Mouse (Mus musculus) heart, adult 9 months (tissue): ENCODE measurements around the gene B4galt3.
A peak's percentile ranks its signal among the peaks of the same experiment; 100 is the strongest.

ENCODE experiments used
- DNase-seq, 2 experiments: peaks; one replicate each; pipeline ENCODE4 v3.0.0; 2022; ENCODE audit warnings: low spot score in 2 of 2

Gene B4galt3

DNA sequence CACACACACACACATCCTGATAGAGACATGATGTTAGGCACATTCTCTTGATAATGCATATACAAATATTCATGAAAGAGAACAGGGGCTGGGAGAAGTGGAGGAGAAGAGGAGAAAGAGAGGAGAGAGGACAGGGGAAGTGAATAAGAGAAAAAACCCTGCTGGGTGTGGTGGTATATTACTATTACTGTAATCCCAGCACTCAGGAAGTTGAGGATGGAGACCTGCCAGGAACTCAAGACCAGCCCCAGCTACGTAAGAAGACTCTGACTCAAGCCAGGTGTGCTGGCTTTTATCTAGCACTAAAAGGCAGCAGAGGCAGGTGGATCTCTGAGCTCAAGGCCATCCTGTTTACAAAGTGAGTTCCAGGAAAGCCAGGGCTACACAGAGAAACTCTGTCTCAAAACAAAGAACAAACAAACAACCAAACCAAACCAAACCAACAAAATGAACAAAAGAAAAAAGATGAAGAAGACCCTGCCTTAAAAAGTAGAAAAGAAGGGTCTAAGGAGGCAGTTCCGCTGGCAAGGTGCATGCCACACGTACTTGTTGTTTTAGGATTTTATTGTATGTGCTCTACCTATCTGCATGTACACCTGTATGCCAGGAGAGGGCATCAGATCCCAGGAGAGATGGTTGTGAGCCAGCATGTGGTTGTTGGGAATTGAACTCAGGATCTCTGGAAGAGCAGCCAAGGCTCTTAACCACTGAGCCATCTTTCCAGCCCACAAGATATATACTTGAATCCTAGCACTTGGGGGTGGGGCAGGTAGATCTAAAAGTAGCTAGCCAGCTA is 6.3 kb upstream of the B4galt3 start:
- no peak for DNase-seq

DNA sequence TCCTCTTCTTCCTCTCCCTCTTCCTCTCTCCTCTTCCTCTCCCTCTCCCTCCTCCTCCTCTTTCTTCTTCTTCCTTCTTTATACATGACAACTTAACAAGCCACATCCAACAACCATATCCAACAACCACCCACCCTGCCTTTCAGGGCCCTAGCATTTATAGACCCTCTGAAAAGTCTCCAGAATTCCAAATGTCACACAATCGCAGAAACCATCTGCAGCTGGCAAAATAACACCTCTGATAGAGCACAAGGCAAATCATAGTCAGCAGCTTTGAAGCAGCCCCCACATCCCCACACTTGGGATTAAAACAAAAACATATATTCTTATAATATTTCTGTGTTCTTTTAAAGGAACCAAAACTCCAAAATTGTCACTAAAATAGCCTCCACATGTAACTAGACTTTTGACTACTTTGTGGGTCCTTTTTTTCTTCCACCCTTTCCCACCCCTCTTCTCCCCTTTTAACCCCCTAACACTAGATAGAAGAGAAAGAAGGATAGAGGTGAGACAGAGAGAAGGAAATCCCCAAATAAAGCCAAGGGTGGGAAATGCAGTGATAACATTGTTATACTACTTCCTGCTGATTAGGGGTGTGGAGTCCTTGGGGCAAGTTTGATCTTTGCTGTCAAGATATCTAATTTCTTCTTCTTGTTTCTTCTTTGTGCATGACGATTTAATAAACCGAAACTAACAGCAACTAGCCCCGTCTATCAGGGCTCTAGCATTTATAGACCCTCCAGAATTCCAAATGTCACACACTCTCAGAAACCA is 4.0 kb upstream of the B4galt3 start:
- DNase-seq, result no peak

DNA sequence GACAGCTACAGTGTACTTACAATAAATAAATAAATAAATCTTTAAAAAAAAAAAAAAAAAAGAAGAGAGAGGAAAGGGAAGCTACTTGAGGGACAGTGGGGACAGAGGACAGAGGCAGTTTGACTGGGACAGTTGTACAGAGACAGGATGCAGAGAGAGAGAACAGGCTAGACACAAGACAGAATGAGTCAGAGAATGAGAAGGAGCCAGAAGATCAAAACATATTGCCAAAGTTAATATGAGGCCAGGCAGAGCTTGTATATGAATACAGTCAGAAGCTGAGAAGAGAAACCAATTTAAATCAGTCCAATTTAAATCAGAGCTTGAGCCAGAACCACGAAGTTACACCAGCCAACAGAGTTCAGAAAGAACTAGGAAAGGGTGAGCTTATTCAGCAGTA is 1.8 kb upstream of the B4galt3 start:
- DNase-seq, result no peak

DNA sequence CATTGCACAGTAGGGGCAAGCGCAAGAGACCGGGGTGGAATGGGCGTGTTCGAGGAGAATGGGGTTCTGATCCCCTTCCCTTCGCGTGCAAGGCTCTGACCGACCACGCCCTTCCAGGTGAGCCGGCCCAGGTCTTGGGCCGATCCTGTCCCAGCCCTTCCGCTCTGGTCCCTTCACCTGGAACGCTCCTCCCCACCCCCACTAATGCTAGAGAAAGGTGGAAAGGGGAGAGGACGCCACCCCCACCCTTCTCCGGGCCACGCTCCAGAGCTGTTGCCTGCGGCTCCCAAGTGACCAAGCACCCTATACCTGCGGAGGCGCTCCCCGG is 409 bp downstream of the B4galt3 start:
- no peak for DNase-seq

DNA sequence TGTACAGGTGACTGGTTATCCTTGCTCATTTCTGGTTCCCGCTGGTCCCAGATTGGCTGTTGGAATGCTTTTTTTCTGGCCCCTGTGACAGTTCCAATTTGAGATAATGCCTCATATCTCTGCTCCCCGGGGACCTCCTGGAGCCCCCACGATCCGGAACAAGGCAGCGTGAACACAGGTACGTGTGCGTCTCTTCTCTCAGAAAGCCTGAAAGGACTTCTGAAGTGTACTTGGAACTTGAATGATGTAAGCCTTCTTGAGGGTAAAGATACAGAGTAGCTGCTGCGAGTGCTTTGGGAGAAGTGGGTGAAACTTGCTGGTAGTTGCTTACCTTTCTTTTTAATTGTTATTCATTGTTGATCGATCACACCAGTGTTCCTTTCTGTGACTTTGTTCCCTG is 1.1 kb downstream of the B4galt3 start:
- DNase-seq, result no peak

DNA sequence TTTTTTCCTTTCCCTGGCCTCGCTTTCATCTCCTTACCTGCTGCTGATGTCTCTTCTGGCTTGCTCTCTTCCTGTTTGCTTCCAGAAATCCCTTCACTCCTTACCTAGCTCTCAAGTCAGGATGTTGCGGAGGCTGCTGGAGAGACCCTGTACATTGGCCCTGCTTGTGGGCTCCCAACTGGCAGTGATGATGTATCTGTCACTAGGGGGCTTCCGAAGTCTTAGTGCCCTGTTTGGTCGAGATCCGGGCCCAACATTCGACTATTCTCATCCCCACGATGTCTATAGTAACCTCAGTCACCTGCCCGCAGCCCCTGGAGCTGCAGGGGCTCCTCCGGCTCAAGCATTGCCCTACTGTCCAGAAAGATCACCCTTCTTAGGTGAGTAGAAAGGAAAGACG is 1.5 kb downstream of the B4galt3 start:
- DNase-seq, result no peak

DNA sequence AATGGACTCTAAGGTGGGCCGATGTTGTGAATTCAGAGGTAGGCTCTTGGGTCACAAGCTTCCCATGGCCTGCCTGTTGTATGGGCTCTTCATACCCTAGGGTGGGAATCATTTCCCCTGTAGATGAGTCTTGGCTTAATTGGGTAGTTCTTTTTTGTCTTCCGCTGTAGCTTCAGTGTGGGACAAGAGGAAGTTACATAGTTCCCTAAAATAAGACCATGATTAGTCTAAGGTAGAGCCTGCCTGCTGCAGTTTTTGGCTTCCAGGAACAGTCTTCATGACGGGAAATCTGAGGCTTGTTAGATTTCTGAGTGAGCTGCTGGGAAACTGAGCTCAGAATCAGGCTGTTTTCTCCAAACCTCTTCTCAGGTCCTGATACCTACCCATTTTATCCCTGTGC is 2.0 kb downstream of the B4galt3 start:
- no peak for DNase-seq

DNA sequence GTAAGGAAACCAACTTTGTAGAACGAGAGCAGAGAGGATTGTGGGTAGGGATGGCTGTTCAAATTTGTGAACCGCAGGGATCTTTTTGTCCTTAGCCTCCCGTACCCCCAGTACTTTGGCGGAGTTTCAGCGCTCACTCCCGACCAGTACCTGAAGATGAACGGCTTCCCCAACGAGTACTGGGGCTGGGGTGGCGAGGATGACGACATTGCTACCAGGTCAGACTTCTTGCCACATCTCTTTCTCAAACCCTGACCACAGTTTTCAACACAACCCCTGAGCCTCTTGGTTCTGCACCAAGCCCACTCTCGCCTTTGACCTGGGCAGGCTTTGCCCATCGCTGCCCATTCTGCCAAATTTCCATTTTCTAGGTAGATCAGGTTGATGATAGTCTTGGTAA is 4.0 kb downstream of the B4galt3 start:
- no peak for DNase-seq

DNA sequence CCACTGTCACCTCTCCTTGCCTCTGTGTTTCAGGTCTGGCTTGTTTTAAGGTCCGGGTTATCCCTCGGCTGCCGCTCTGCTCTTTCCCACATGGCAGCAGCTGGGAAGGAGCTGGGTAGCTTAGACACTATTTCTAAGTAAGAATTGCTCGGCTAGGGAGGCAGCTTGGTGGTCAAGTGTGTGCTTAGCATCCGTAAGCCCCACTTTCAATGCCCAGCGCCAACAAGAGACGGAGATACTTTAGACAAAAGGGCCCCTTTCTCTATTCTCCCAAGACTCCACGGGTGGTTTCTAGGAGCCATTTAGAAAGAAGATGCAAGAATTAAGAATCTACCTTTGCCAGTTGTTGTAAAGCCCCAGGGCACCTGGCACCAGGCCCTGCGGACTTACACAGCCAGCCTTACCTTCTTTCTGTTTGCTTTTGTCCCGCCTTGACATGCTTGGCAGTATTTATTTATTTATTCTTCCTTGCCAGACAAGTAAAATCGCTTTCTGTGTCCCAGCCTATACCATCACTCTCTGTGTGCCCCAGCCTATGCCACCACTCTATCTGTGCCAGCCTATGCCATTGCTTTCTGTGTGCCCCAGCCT is 5.1 kb downstream of the B4galt3 start:
- DNase-seq, result no peak

DNA sequence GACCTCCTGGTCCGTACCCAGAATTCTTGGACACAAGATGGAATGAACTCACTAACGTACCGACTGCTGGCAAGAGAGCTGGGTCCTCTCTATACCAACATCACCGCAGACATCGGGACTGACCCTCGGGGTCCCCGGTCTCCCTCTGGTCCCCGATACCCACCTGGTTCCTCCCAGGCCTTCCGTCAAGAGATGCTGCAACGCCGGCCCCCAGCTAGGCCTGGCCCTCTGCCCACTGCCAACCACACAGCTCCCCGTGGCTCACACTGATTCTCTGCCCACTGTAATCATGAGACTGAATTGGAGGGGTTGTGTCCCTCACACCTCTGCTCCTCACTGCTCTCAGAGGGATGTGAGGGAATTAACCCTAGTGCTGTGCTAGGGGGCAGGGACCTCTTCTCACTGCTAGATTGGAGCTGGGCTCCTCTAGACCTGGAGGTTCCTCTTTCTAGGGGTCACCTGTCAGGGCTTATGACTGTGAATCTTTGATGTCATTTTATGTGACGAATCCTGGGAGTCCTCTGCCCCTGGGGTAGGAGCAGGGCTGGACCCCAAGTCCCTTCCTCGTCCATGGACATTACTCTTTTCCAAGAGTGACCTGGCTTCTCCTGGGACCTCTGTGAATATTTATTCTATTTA is 6.1 kb downstream of the B4galt3 start:
- DNase-seq, result no peak

DNA sequence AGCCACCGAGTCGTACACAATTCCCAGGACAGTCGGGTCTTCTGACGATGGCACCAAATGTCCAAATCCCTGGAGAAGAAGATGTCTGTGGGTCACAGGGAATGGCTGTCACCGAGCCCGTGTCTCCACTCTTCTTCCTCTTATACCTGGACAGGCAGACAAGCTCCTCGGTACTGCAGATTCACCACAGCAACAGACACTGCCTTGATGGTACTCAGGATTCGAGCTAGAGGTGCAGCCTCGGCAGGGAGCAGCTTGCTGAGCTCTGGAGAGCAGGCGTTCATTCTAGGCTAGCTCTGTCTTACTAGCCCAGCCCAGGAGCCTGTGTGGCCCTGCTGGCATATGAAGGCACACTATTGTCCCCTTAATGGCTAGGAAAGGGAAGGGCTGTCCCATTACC is 7.6 kb downstream of the B4galt3 start:
- no peak for DNase-seq

DNA sequence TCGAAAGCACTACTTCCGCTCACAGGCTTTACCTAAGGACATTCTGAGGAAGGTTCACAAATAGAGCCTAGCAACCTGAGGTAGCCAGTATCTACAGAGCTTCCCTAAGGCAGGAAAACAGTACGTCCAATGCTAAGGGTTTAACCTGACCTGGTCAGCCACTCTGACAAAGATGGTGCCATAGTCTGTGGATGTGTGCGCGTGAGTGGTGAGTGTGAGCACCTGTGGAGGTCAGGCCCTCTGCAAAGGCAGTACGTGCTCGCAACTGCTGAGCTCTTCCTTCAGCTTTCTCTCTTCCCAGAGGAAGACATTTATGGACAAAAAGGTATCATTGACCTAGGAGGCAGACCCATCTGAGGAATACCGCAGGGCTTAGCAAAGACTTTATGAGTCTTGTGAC is 8.3 kb downstream of the B4galt3 start:
- DNase-seq, result no peak

DNA sequence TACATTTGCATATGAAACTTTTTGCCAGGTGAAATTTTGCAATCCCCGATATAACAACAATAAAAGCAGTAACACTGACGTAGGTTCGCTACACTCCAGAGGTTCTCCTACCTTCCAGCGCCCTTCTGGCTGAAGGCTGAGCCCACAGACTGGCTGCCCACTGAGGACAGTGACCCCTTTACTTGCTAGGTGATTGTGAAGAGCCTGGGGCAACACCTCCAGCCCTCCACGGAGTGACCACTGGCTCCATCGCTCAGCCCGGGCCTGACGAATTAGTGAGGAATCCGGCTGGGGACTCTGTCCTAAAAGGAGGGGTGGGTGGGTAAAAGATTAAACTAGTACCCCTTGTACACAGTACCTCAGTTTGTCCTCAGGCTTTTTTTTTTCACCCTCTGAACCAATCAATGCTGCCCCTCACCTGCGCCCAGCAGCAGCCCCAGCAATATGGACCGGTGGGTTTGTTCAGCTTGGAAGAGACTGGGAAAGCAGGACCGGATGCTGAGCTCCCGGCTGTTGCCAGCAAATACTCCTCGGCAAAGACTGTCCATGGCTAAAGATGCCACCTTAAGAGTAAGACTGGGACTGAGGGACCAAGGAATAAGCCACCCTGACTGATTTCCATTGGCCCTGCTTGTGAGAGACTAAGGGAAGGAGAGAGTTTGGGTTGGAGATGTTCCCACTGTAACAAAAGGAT is 9.0 kb downstream of the B4galt3 start:
- no peak for DNase-seq

DNA sequence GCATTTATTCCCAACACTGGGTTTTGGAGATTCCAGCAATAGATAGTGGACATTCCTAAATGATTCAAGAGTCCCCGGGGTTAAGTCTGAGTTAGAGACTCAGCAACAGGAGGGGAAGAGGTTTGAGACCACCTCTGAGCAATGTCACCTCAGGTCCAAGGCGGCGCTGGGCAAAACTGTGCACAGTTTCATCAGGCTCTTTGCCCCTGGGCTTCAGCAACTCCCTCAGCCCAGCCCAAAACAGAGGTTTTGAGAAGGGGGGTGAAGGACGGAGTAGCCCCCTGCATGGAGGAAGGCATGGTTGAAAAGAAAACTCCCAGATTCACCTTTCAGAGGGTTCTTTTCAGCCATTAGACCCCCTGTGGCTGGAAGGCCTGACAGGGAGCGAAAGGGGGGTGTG is 9.6 kb downstream of the B4galt3 start:
- DNase-seq, result no peak

DNA sequence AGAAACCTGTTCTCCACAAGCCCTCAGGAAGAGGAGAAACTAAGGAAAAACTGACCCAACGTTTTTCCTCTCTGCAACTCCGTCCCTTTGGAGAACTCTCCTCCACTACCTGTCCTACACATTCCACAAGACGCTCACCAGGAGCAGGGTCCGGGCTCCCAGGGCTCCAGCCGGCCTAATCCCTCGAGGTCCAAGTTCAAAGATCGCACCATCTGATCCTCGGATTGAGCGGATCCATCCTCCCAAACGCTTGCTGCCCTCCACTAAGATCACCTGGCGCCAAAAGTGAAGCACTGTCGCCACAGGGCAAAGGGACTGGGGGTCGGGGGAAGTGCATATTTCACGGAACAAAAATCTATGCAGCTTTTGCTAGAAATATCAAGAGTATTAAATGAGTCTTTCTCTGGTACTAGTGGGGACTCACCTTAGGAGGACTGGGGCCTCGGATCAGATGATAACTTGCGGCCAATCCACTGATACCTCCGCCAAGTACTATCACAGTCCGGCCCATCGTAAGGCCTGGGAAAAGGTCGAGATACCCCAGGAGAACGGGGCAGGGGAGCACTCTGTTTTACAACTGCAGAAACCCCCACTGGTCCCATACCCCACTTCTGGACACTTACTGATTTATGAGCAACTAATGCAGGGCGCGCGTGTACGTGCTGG is 10.3 kb downstream of the B4galt3 start:
- DNase-seq, result no peak

DNA sequence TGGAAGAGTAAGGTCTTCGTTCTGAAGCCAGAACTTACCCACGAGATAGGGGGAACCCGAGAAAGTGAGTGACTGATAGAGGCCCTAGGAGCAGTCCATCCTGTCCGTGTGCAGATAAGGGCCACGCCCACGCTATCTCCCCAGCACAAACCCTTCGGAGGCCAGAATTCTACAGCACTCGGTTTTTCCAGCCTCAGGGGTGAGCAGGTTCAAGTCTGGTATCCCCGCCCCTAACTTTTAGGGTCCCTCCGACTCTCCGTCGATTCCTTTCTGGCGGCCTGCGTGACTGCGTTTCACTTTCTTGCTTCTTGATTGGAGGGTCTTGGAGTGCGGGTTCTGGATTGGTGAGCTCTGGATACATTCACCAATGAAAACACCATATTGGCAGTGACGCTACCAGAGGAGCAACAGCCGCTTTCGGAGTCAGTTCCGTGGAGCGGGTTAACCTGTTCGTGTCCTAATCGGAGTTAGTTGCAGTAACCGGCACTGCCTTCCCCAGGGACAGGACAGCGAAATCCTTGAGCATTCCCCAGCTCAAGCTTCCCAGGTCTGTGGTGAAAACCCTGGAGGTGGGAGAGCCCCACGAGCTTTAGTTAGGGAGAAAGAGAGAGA is 10.9 kb downstream of the B4galt3 start, which contains the start of gene Ppox:
Gene Ppox (minus strand): TSS at position 271 of the 612 bp plus-strand sequence.
- DNase-seq, result peak; percentile 95 to 98

DNA sequence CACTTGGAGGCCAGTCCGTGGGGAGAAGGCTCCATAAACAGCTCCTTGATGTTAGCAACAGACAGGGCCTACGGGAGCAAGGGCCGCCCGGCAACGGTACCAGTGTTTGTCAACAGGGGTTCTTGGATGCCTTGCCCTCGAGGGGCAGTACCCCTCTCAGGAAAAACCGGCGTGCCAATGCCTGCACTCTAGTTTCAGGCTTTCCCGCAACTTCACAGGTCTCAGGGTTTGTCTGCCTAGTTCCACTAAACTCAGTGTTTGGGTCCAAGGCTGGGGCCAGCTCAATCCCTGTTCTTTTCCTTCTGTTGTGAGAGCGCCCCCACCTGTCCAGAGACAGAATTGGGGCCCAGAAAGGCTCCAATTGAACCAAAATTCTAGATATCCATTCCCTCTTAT is 11.4 kb downstream of the B4galt3 start:
- peak in 1 of 2 experiments; percentile 81 for DNase-seq

DNA sequence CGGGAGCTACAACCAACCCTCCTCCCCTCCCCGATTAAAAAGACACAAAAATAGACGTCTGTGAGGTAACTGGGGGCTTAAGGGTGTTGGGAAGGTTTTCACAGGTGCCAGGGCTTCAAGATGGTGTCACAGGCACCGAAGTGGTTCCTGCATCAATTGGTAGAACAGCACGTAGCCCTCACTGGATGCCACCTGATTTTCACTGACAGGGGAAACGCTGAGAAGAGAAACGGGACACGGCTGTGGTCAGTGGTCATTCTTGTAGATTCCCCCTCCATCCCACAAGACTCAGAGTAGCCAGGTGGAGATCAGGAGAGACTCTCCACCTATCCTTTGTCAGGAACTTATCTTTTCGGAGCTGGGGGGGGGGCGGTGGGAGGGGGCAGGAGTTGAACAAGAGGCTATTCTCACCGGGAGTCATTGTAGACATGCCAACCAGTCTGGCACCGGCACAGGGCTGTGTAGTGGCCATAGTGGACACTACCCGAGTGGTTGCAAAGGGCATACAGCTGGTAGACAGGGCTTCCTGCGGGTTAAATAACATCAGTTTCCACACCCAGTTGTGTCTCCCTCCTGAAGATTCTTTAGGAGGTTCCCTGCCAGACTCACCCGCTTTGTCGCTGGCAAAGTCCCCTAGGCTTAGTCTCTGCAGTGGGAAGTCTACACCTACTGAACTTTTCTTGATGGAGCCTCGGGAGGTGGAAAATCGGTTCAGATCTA is 12.1 kb downstream of the B4galt3 start:
- no peak for DNase-seq

DNA sequence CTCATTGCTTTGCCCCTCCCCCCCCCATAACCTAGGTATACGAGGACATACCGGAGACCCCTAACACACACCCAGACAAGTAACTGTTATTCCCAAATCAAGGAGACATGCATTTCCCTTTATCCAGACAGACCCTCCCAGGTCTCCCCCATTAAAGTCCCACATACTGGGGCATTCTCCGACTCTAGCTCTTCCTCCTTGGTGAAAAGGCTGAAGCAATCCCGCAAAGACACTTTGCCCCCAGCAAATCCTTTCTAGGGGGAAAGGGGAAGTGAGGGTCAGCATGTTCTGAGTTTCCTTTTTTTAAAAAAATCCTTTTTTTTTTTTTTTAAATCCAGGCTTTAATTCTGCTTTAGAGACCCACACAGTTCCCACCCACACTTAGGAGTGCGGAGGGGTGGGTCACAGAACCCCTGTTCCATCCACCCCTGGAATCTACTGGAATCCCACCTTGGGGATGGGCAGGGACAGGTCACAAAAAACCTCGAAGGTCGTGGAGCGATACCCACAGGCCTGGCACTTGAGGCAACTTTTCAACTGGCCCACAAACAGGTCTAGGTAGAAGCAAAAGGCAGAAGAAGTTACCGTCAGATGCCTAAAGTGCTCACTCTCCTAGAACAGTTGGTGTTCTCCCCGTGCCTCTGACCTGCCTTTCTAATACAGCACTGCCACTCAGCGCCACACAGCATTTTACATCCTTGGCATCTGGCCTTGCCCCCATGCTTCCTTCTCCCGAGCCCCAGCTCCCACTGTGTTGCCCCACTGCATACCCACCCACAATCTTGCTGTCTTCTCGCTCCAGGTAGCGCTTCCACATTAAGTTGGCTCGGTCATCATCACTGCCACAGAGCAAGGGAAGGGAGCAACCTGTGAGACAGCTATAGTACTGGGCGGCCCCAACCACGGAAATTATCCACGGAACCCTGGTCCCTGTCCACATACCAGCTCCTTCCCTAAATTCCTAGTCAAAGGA is 13.3 kb downstream of the B4galt3 start:
- DNase-seq, result no peak
